Mouse (Mus musculus) CH12.LX (cell line): Measurements from ENCODE around the gene Esm1. TPM values are rescaled to one million over a fixed set of nuclear protein-coding genes. Genes with fewer than 3 reads are reported as not detected.

Source experiments
- DNase-seq: peaks from one replicate; pipeline ENCODE4 v3.0.0-alpha.2; 2013; ENCODE audit errors: extremely low read depth
- H3K27ac ChIP-seq: 2 replicates; pipeline ENCODE4 v1.5.1; 2012; ENCODE audit warnings: low read depth, mild to moderate bottlenecking, control low read depth, moderate library complexity; ENCODE audit not compliant: insufficient read depth
- H3K27me3 ChIP-seq: replicated peaks from 2 replicates; pipeline ENCODE3; 2012; ENCODE audit warnings: inconsistent platforms
- H3K36me3 ChIP-seq, 2 experiments: replicated peaks in 1 of 2; 2 replicates each; pipeline versions ENCODE3 to v1.6.1; 2012; ENCODE audit warnings: inconsistent platforms in 1 of 2, low read length in 1 of 2, mild to moderate bottlenecking in 1 of 2, mixed read lengths in 1 of 2, moderate library complexity in 1 of 2; ENCODE audit not compliant: control insufficient read depth in 1 of 2, insufficient read depth in 1 of 2
- H3K4me1 ChIP-seq, 2 experiments: 2 replicates each; pipeline ENCODE4 v1.6.1; 2012; ENCODE audit warnings: inconsistent platforms in 1 of 2, moderate library complexity in 1 of 2; ENCODE audit not compliant: insufficient read depth in 2 of 2, control insufficient read depth in 1 of 2
- H3K4me2 ChIP-seq: 2 replicates; pipeline ENCODE4 v1.6.1; 2012; ENCODE audit warnings: low read depth, mild to moderate bottlenecking, control low read depth; ENCODE audit not compliant: poor library complexity, insufficient read depth, severe bottlenecking
- H3K4me3 ChIP-seq, 3 experiments: fragments of 150-350 bp in 1 of 3; sonication (generic) in 1 of 3; replicated peaks in 1 of 3; 2 replicates each; pipeline versions ENCODE3 to v1.5.1; 2011 to 2012; ENCODE audit warnings: low read depth in 2 of 3, low read length in 2 of 3, mild to moderate bottlenecking in 2 of 3, moderate library complexity in 2 of 3, control low read depth in 1 of 3, improper control_type of control experiment in 1 of 3, inconsistent platforms in 1 of 3, mixed read lengths in 1 of 3; ENCODE audit not compliant: poor library complexity in 1 of 3
- H3K79me2 ChIP-seq: replicated peaks from 2 replicates; pipeline ENCODE4 v1.6.1; 2012; ENCODE audit warnings: mild to moderate bottlenecking, moderate library complexity; ENCODE audit not compliant: control insufficient read depth, poor library complexity, insufficient read depth, severe bottlenecking; ENCODE audit errors: extremely low read depth
- H3K9ac ChIP-seq: 2 replicates; pipeline ENCODE4 v1.6.1; 2012; ENCODE audit warnings: low read depth, mild to moderate bottlenecking, control low read depth, moderate library complexity; ENCODE audit not compliant: insufficient read depth
- H3K9me3 ChIP-seq: replicated peaks from 2 replicates; pipeline ENCODE3; 2012; ENCODE audit warnings: low read length, inconsistent platforms, mixed read lengths
- BHLHE40 ChIP-seq: IDR thresholded peaks from 2 replicates; pipeline ENCODE4 v1.6.1; 2011; ENCODE audit warnings: mild to moderate bottlenecking, low read depth, low read length, improper control_type of control experiment
- CHD1 ChIP-seq: IDR thresholded peaks from 2 replicates; pipeline ENCODE4 v1.6.1; 2012; ENCODE audit warnings: low read depth, low read length, improper control_type of control experiment, inconsistent platforms
- CHD2 ChIP-seq: IDR thresholded peaks from 2 replicates; pipeline ENCODE4 v1.6.1; 2011; ENCODE audit warnings: low read length, improper control_type of control experiment
- CTCF ChIP-seq, 2 experiments: IDR thresholded peaks in 1 of 2; conservative IDR thresholded peaks in 1 of 2; 2 replicates each; pipeline ENCODE4 v1.5.1; 2011 to 2012; ENCODE audit warnings: low read depth in 2 of 2, low read length in 2 of 2, improper control_type of control experiment in 1 of 2, inconsistent platforms in 1 of 2, mild to moderate bottlenecking in 1 of 2, moderate library complexity in 1 of 2
- EP300 ChIP-seq: IDR thresholded peaks from 2 replicates; pipeline ENCODE4 v1.6.1; 2011; ENCODE audit warnings: low read length, improper control_type of control experiment
- GABPA ChIP-seq: IDR thresholded peaks from 2 replicates; pipeline ENCODE4 v1.6.1; 2012; ENCODE audit warnings: low read depth, low read length, improper control_type of control experiment, inconsistent platforms; ENCODE audit not compliant: insufficient replicate concordance
- HCFC1 ChIP-seq: IDR thresholded peaks from 2 replicates; pipeline ENCODE4 v1.6.1; 2012; ENCODE audit warnings: low read depth, mild to moderate bottlenecking, inconsistent platforms, low read length, improper control_type of control experiment
- IRF4 ChIP-seq: IDR thresholded peaks from 2 replicates; pipeline ENCODE4 v1.6.1; 2014; ENCODE audit warnings: low read depth, mild to moderate bottlenecking, inconsistent platforms, low read length, improper control_type of control experiment
- JUN ChIP-seq: IDR thresholded peaks from 2 replicates; pipeline ENCODE4 v1.6.1; 2011; ENCODE audit warnings: low read depth, mild to moderate bottlenecking, low read length, improper control_type of control experiment, moderate library complexity; ENCODE audit not compliant: insufficient read depth
- JUND ChIP-seq: conservative IDR thresholded peaks from 2 replicates; pipeline ENCODE4 v1.6.1; 2011; ENCODE audit warnings: low read depth, low read length, improper control_type of control experiment
- KAT2A ChIP-seq: IDR thresholded peaks from 2 replicates; pipeline ENCODE4 v1.6.1; 2012; ENCODE audit warnings: low read length, improper control_type of control experiment, inconsistent platforms; ENCODE audit not compliant: insufficient replicate concordance
- MAX ChIP-seq: IDR thresholded peaks from 2 replicates; pipeline ENCODE4 v1.6.1; 2011; ENCODE audit warnings: low read length, improper control_type of control experiment
- MAZ ChIP-seq: IDR thresholded peaks from 2 replicates; pipeline ENCODE4 v1.6.1; 2012; ENCODE audit warnings: low read depth, mild to moderate bottlenecking, inconsistent platforms, low read length, improper control_type of control experiment, moderate library complexity
- MXI1 ChIP-seq: IDR thresholded peaks from 2 replicates; pipeline ENCODE4 v1.6.1; 2011; ENCODE audit warnings: mild to moderate bottlenecking, low read depth, low read length, improper control_type of control experiment
- MYC ChIP-seq: IDR thresholded peaks from 2 replicates; pipeline ENCODE4 v1.6.1; 2011; ENCODE audit warnings: low read depth, mild to moderate bottlenecking, improper control_type of control experiment, low read length
- NELFE ChIP-seq: IDR thresholded peaks from 2 replicates; pipeline ENCODE4 v1.6.1; 2011; ENCODE audit warnings: low read depth, low read length, improper control_type of control experiment
- NRF1 ChIP-seq: IDR thresholded peaks from 2 replicates; pipeline ENCODE4 v1.6.1; 2014; ENCODE audit warnings: low read depth, mild to moderate bottlenecking, inconsistent platforms, low read length, improper control_type of control experiment, moderate library complexity
- PAX5 ChIP-seq: IDR thresholded peaks from 2 replicates; pipeline ENCODE4 v1.6.1; 2012; ENCODE audit warnings: low read length, inconsistent platforms, mixed read lengths
- POLR2A ChIP-seq: IDR thresholded peaks from 2 replicates; pipeline ENCODE4 v1.6.1; 2011; ENCODE audit warnings: low read depth, mild to moderate bottlenecking, improper control_type of control experiment, low read length
- RAD21 ChIP-seq: IDR thresholded peaks from 2 replicates; pipeline ENCODE4 v1.6.1; 2011; ENCODE audit warnings: low read depth, mild to moderate bottlenecking, low read length, improper control_type of control experiment, moderate library complexity
- SIN3A ChIP-seq: IDR thresholded peaks from 2 replicates; pipeline ENCODE4 v1.6.1; 2012; ENCODE audit warnings: low read length, improper control_type of control experiment, inconsistent platforms
- SMC3 ChIP-seq: IDR thresholded peaks from 2 replicates; pipeline ENCODE4 v1.6.1; 2011; ENCODE audit warnings: low read depth, low read length, improper control_type of control experiment
- TBP ChIP-seq: conservative IDR thresholded peaks from 2 replicates; pipeline ENCODE4 v1.6.1; 2011; ENCODE audit warnings: low read depth, low read length, improper control_type of control experiment
- TCF12 ChIP-seq: IDR thresholded peaks from 2 replicates; pipeline ENCODE4 v1.6.1; 2014; ENCODE audit warnings: low read depth, mild to moderate bottlenecking, inconsistent platforms, low read length, improper control_type of control experiment
- UBTF ChIP-seq: IDR thresholded peaks from 2 replicates; pipeline ENCODE4 v1.6.1; 2012; ENCODE audit warnings: low read depth, mild to moderate bottlenecking, inconsistent platforms, low read length, improper control_type of control experiment, moderate library complexity
- USF1 ChIP-seq: IDR thresholded peaks from 2 replicates; pipeline ENCODE4 v1.6.1; 2014; ENCODE audit warnings: low read depth, mild to moderate bottlenecking, inconsistent platforms, low read length, improper control_type of control experiment
- USF2 ChIP-seq: conservative IDR thresholded peaks from 2 replicates; pipeline ENCODE4 v1.6.1; 2011; ENCODE audit warnings: low read depth, low read length, improper control_type of control experiment
- ZC3H11A ChIP-seq: IDR thresholded peaks from 2 replicates; pipeline ENCODE4 v1.6.1; 2012; ENCODE audit warnings: low read depth, mild to moderate bottlenecking, inconsistent platforms, low read length, improper control_type of control experiment
- ZKSCAN1 ChIP-seq: IDR thresholded peaks from 2 replicates; pipeline ENCODE4 v1.6.1; 2012; ENCODE audit warnings: low read depth, inconsistent platforms, low read length, improper control_type of control experiment, borderline replicate concordance
- ZMIZ1 ChIP-seq: IDR thresholded peaks from 2 replicates; pipeline ENCODE4 v1.6.1; 2012; ENCODE audit warnings: low read depth, mild to moderate bottlenecking, inconsistent platforms, low read length, improper control_type of control experiment
- ZNF384 ChIP-seq: IDR thresholded peaks from 2 replicates; pipeline ENCODE4 v1.6.1; 2012; ENCODE audit warnings: low read depth, low read length, improper control_type of control experiment, inconsistent platforms
- dilution Hi-C: fragments of 300-500 bp; cut with MboI; formaldehyde crosslinking; loops from 2 replicates; pipeline ENCODE4 v1.14.3; 2020; ENCODE audit warnings: low sequenced_read_pairs; ENCODE audit not compliant: extremely low pct_unique_long_range_greater_than_20kb, extremely low pct_ligation_motif_present
- in situ Hi-C: fragments of 300-500 bp; cut with MboI; formaldehyde crosslinking; loops from 3 replicates; pipeline ENCODE4 v1.14.3; 2019; ENCODE audit warnings: low sequenced_read_pairs, low pct_ligation_motif_present, low pct_unique_long_range_greater_than_20kb, mixed read lengths
- polyA plus RNA-seq: library from polyadenylated mRNA; unstranded; fragments of >175 nt; gene quantifications from 2 replicates; pipeline ENCODE4 v1.2.1, GENCODE M21; 2012; ENCODE audit warnings: low read depth; ENCODE audit not compliant: insufficient read length
- total RNA-seq, 2 experiments: library from RNA; depleted of rRNA; stranded (reverse); fragments of 300-350 nt in 1 of 2; fragments of >200 nt in 1 of 2; gene quantifications; 2 replicates each; pipeline ENCODE4 v1.2.3; 2012 to 2014

The Esm1 gene
- total and polyA plus RNA-seq, 3 experiments: 0.13 TPM; not detected in 2

DNA sequence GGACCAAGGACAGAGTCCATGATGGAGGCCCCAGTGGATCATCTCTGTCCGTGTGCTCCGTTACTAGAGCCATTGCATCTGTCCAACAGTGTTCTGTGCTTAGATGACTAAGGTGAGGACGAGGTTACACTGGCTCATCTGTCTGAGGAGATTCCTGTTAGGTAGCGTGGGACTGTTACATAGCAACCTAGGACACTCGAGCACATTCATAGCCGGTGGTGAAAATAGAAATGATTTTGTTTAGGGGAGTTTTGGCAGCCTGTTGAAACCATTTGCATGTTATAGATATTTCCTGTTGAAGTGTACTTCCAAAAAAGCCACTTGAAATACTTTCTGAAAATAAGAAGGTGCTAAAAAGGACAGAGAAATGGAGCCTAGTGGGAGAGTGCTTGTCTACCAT lies 35.3 kb upstream of the Esm1 start:
- Histone ChIP-seq H3K4me1 (peaks cover 5 to 27% of the 10 kb centered on the region in 2 experiments), H3K36me3 (no peaks in the 10 kb centered on the region), H3K9ac (no peak overlapping the region), H3K9me3 (no peaks in the 10 kb centered on the region), H3K27me3 (no peaks in the 10 kb centered on the region), H3K79me2 (no peaks in the 10 kb centered on the region), H3K27ac (no peak overlapping the region), H3K4me3 (no peak overlapping the region), H3K4me2 (no peak overlapping the region)
- no peak for TF ChIP-seq ZC3H11A
- TF ChIP-seq SMC3: no peak
- TF ChIP-seq JUND: no peak
- no peak for TF ChIP-seq HCFC1
- TF ChIP-seq MYC: no peak
- TF ChIP-seq IRF4: no peak
- no peak for TF ChIP-seq GABPA
- TF ChIP-seq ZNF384: no peak
- no peak for TF ChIP-seq TCF12
- TF ChIP-seq ZMIZ1: no peak
- TF ChIP-seq RAD21: no peak
- no peak for TF ChIP-seq MAX
- no peak for TF ChIP-seq EP300
- no peak for TF ChIP-seq KAT2A
- TF ChIP-seq JUN: no peak
- no peak for TF ChIP-seq POLR2A
- no peak for TF ChIP-seq CTCF (conservative IDR thresholded peaks at IDR 0.05 in 1 of 2, IDR thresholded peaks at IDR 0.05 in 1 of 2; ENCODE audit: low read depth in 2 of 2, low read length in 2 of 2)
- DNase-seq: no peak
- in situ Hi-C loops: no loop called here
- dilution Hi-C loops: no loop called here

DNA sequence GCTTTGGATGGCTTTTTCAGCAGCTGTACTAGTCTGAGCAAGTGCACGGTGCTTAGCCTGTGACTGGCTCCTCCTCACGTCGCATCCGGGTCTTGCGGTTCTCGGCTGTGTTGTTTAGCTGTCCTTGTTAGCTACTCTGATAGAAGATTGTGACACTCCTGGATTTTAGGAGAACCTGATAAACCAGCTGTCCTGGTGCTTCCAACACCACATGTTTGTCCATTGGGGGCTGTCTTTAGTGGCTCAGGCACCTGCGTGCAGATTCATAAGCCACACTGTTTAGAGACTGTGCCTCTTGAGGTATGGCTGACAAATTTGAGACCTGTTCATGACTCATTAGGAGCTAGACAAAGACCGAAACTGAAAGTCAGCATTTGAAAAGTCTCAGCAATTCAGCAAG lies 26.1 kb upstream of the Esm1 start:
- Histone ChIP-seq H3K27me3 (no peaks in the 10 kb centered on the region), H3K9ac (peak overlapping the region; percentile 3; the same call in 1 of the 2 replicates), H3K4me2 (peak overlapping the region; percentile 85), H3K36me3 (no peaks in the 10 kb centered on the region), H3K4me3 (no peak overlapping the region), H3K4me1 (peaks cover 3 to 13% of the 10 kb centered on the region in 2 experiments; a peak in 3 of 4 replicates), H3K79me2 (no peaks in the 10 kb centered on the region), H3K9me3 (peaks cover 3% of the 10 kb centered on the region), H3K27ac (peak overlapping the region; percentile 89)
- peak; percentile 71 for DNase-seq
- dilution Hi-C loops (no loop called here), in situ Hi-C loops (no loop called here)
- TF ChIP-seq CHD2 (no peak; the same call in 1 of the 2 replicates), USF1 (no peak), ZC3H11A (no peak), SMC3 (no peak; the same call in 1 of the 2 replicates), TBP (peak; percentile 51; the same call in 1 of the 2 replicates), GABPA (no peak), UBTF (no peak), SIN3A (peak; percentile 82), MAX (peak; percentile 62), CTCF (conservative IDR thresholded peaks at IDR 0.05 in 1 of 2, IDR thresholded peaks at IDR 0.05 in 1 of 2; ENCODE audit: low read depth in 2 of 2, low read length in 2 of 2) (no peak), NELFE (peak; percentile 46; the same call in 1 of the 2 replicates), RAD21 (no peak), BHLHE40 (peak; percentile 74), NRF1 (no peak), TCF12 (peak; percentile 61; the same call in 1 of the 2 replicates), USF2 (no peak), ZKSCAN1 (no peak), ZMIZ1 (no peak), MXI1 (peak; percentile 75; the same call in 1 of the 2 replicates), KAT2A (no peak), EP300 (peak; percentile 88), MAZ (no peak), CHD1 (no peak), POLR2A (peak; percentile 41), JUND (peak; percentile 70; the same call in 1 of the 2 replicates), PAX5 (no peak), HCFC1 (no peak), IRF4 (peak; percentile 93)
